ENCODE assay signal across 17 mouse cellular contexts in the genomic region with DNA sequence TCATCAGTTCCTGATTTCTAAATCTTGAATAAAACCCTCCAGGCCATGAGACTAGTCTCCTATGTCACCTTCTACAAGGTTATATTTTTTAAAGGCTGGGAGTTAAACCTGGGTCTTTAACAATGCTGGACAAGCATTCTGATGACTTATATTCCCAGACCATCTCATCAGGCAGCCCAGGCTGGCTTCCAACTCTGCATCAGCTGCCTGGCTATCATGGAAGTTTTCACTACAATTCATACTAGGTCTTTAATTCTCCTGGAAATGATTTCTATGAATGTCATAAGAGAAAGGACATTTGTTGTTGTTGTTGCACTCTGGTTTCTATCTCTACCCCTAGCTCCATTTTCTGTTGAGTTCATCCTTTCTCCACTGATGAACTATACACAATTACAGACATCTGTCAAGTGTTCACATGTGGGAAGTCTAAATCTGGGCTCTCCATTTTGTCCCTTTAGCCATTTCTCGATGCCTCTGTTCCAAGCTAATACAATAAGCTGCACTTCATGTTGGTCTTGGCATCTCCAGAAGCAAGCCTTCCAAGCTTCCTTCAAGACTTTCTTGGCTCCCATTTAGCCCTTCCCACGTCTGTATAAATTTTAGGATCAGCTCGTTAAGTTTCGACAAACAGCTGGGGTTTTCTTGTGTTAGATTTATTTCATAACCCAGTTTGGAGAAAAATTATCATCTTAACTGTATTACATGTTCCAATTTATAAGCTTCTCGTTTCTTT. TPM values are rescaled to one million over a fixed set of nuclear protein-coding genes. Genes with fewer than 3 reads are reported as not detected.
DNase-seq lines count a peak whose midpoint lies in the region.
"Had no signal": no experiment of that assay in that cellular context is flagged by ENCODE, and none has a peak within 500 bp of the region (broad histone marks: within the 10 kb centered on the region; RNA-seq: fewer than 3 reads in every experiment).

No protein-coding gene starts in this region.

- peak; percentile 83 for DNase-seq in heart, adult 11 months
- no peak for DNase-seq in heart, postnatal 25 days (ENCODE audit: low spot score)
- DNase-seq in kidney, postnatal 4 days: peak; percentile 48 to 62
- no peak for DNase-seq in kidney, adult 9 months
- DNase-seq in right cerebral cortex, adult 18-20 months: peak; percentile 16
- DNase-seq in right cerebral cortex, postnatal 36 days (ENCODE audit: low spot score in 2 of 2): no peak
- DNase-seq in telencephalon, adult 2 months (ENCODE audit: low read depth, low spot score): peak; percentile 65
- DNase-seq in cerebellum, adult 9-11 months: no peak
- DNase-seq: adrenal gland, postnatal 14 days; cerebellum, adult 11 months; cerebellum, postnatal 25 days; forebrain, postnatal 0 days; heart, postnatal 36 days; kidney, postnatal 36 days; midbrain, embryonic 14.5 days; spleen, adult 18-20 months; thymus, postnatal 4 days had no signal

- intact Hi-C loops in heart, postnatal 25 days (cut with DNase I): no loop called here

RNA-seq across cellular contexts. Expression of a gene that starts 12.3 kb away (rescaled TPM):
- total RNA-seq in heart, postnatal 25 days (2021): 10 to 100 TPM in 1 of 2 experiments, 1 to 10 TPM in 1; 7.9 to 10.4 TPM

RNA-seq across cellular contexts. Expression of a gene that starts 55.9 kb away (rescaled TPM):
- 10 to 100 TPM; 18.4 to 22.8 TPM for total RNA-seq in heart, postnatal 25 days (2021)

Comparison
In these comparisons a context has a peak if more than half of its experiments do, and no peak if none do; other contexts are left out.
1. DNase-seq: peak in heart, adult 11 months (single experiment), kidney, postnatal 4 days (2 of 2), right cerebral cortex, adult 18-20 months (single experiment) and telencephalon, adult 2 months (single experiment); none in heart, postnatal 25 days (single experiment), kidney, adult 9 months (single experiment), right cerebral cortex, postnatal 36 days (0 of 2) and cerebellum, adult 9-11 months (single experiment).